Mouse (Mus musculus) CH12.LX (cell line): Measurements from ENCODE around the gene Itsn1.

Source experiments
- CHD2 ChIP-seq: IDR thresholded peaks from 2 replicates; pipeline ENCODE4 v1.6.1; 2011; ENCODE audit warnings: low read length, improper control_type of control experiment
- CTCF ChIP-seq, 2 experiments: IDR thresholded peaks in 1 of 2; conservative IDR thresholded peaks in 1 of 2; 2 replicates each; pipeline ENCODE4 v1.5.1; 2011 to 2012; ENCODE audit warnings: low read depth in 2 of 2, low read length in 2 of 2, improper control_type of control experiment in 1 of 2, inconsistent platforms in 1 of 2, mild to moderate bottlenecking in 1 of 2, moderate library complexity in 1 of 2
- ELF1 ChIP-seq: IDR thresholded peaks from 2 replicates; pipeline ENCODE4 v1.6.1; 2014; ENCODE audit warnings: low read depth, mild to moderate bottlenecking, inconsistent platforms, low read length, improper control_type of control experiment
- EP300 ChIP-seq: IDR thresholded peaks from 2 replicates; pipeline ENCODE4 v1.6.1; 2011; ENCODE audit warnings: low read length, improper control_type of control experiment
- JUN ChIP-seq: IDR thresholded peaks from 2 replicates; pipeline ENCODE4 v1.6.1; 2011; ENCODE audit warnings: low read depth, mild to moderate bottlenecking, low read length, improper control_type of control experiment, moderate library complexity; ENCODE audit not compliant: insufficient read depth
- POLR2A ChIP-seq: IDR thresholded peaks from 2 replicates; pipeline ENCODE4 v1.6.1; 2011; ENCODE audit warnings: low read depth, mild to moderate bottlenecking, improper control_type of control experiment, low read length
- RCOR1 ChIP-seq: conservative IDR thresholded peaks from 2 replicates; pipeline ENCODE4 v1.6.1; 2012; ENCODE audit warnings: low read depth, mild to moderate bottlenecking, inconsistent platforms, low read length, improper control_type of control experiment
- SMC3 ChIP-seq: IDR thresholded peaks from 2 replicates; pipeline ENCODE4 v1.6.1; 2011; ENCODE audit warnings: low read depth, low read length, improper control_type of control experiment
- ZC3H11A ChIP-seq: IDR thresholded peaks from 2 replicates; pipeline ENCODE4 v1.6.1; 2012; ENCODE audit warnings: low read depth, mild to moderate bottlenecking, inconsistent platforms, low read length, improper control_type of control experiment

DNA sequence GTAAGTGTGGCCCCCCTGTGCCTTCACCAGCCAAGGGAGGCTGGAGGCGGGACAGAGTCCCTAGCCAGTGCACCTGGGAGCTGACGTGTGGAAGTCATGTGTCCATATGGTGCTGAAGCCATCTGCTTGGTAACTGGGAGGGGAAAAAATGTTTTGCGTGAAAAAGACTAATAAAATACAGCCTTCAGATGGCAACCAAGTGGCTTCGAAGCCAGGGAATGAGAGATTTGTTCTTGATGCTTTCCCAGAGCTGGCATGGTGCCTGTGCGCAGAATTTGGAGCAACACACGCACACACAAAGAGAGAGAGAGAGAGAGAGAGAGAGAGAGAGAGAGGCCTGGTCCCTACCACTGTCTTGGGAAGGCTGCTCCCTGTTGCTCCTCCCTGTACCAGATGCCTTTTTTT, 167.3 kb downstream of the Itsn1 start:
- TF ChIP-seq RCOR1: no peak
- no peak for TF ChIP-seq ZC3H11A
- no peak for TF ChIP-seq EP300
- TF ChIP-seq ELF1: no peak
- no peak for TF ChIP-seq JUN
- TF ChIP-seq POLR2A: no peak
- no peak for TF ChIP-seq CHD2
- TF ChIP-seq CTCF (conservative IDR thresholded peaks at IDR 0.05 in 1 of 2, IDR thresholded peaks at IDR 0.05 in 1 of 2; ENCODE audit: low read depth in 2 of 2, low read length in 2 of 2): no peak
- TF ChIP-seq SMC3: no peak
